Mouse (Mus musculus) midbrain, embryonic 11.5 days (tissue): Measurements from ENCODE around the gene Slc39a2. TPM values are rescaled to one million over a fixed set of nuclear protein-coding genes. Genes with fewer than 3 reads are reported as not detected.

Source experiments
- ATAC-seq: fragments of 200-750 bp; cut with Nextera tagmentation; 2 replicates; pipeline ENCODE4 v1.8.0; 2017; ENCODE audit warnings: moderate TSS enrichment, moderate library complexity; ENCODE audit not compliant: low FRiP score
- DNase-seq: peaks from one replicate; pipeline ENCODE4 v3.0.0; 2015; ENCODE audit warnings: low spot score; ENCODE audit errors: missing footprints
- H3K27ac ChIP-seq: fragments of 300-500 bp; sonication (generic); 2 replicates; pipeline ENCODE4 v1.5.1; 2014; ENCODE audit warnings: low read depth, low read length
- H3K27me3 ChIP-seq: fragments of 300-500 bp; sonication (generic); 2 replicates; pipeline ENCODE4 v1.6.1; 2014; ENCODE audit warnings: mild to moderate bottlenecking, low read length, moderate library complexity, mixed read lengths; ENCODE audit not compliant: control insufficient read depth, insufficient read depth
- H3K36me3 ChIP-seq: fragments of 300-500 bp; sonication (generic); 2 replicates; pipeline ENCODE4 v1.6.1; 2014; ENCODE audit warnings: mild to moderate bottlenecking, low read length, moderate library complexity, mixed read lengths; ENCODE audit not compliant: control insufficient read depth, insufficient read depth
- H3K4me1 ChIP-seq: fragments of 300-500 bp; sonication (generic); 2 replicates; pipeline ENCODE4 v1.6.1; 2014; ENCODE audit warnings: low read length; ENCODE audit not compliant: control insufficient read depth, insufficient read depth
- H3K4me2 ChIP-seq: fragments of 300-500 bp; sonication (generic); 2 replicates; pipeline ENCODE4 v1.6.1; 2014; ENCODE audit warnings: mild to moderate bottlenecking, moderate library complexity
- H3K4me3 ChIP-seq: fragments of 300-500 bp; sonication (generic); 2 replicates; pipeline ENCODE4 v1.5.1; 2014; ENCODE audit warnings: low read depth, low read length
- H3K9ac ChIP-seq: fragments of 300-500 bp; sonication (generic); 2 replicates; pipeline ENCODE4 v1.6.1; 2014; ENCODE audit warnings: low read length
- H3K9me3 ChIP-seq: fragments of 300-500 bp; sonication (generic); 2 replicates; pipeline ENCODE4 v1.6.1; 2016; ENCODE audit warnings: low read length; ENCODE audit not compliant: control insufficient read depth
- WGBS: fragments of 180-500 bp; shearing (Covaris S2); extraction: QIAGEN DNeasy Blood & Tissue Kit; methylation state at CpG from one replicate; pipeline ENCODE4 v1.1.7; 2014; 5-methylcytosine and 5-hydroxymethylcytosine counted together
- polyA plus RNA-seq: library from polyadenylated mRNA; unstranded; fragments of >200 nt; fragmentation: Nextera tagmentation; extraction: Ambion mirVana; gene quantifications from 2 replicates; pipeline ENCODE4 v1.2.1, GENCODE M21; 2014

Slc39a2 gene
- polyA plus RNA-seq, 1 experiment from 2014 or later: 0.41 TPM

DNA sequence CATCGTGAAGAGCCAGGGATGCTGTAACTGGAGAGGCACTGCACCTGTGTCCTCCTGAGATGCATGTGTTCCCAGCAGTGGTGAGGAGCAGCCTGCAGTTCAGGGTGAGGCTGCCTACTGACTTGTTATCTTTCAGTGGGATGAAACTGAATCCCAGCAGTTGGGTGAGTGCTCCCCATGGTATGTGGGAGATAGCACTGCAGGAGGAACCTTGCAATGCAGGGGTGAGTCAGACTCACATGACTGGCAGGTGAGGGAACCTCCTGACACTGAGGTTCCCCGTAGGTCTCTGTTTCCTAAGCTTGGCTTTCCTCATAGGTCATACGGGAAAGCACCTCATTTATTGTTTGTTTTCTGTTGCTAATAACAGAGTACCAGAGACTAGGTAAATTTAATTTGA, 15.2 kb upstream of the Slc39a2 start:
- H3K9ac ChIP-seq: no peak overlapping the region
- no peak for ATAC-seq
- no peak overlapping the region for H3K4me3 ChIP-seq
- H3K27ac ChIP-seq: no peak overlapping the region
- H3K9me3 ChIP-seq: no peaks in the 10 kb centered on the region
- H3K4me2 ChIP-seq: no peak overlapping the region
- H3K27me3 ChIP-seq: no peaks in the 10 kb centered on the region
- peak; percentile 14 for DNase-seq
- 85% methylated on average over 3 of the region's 3 CpGs for WGBS
- no peaks in the 10 kb centered on the region for H3K36me3 ChIP-seq
- H3K4me1 ChIP-seq: no peaks in the 10 kb centered on the region

DNA sequence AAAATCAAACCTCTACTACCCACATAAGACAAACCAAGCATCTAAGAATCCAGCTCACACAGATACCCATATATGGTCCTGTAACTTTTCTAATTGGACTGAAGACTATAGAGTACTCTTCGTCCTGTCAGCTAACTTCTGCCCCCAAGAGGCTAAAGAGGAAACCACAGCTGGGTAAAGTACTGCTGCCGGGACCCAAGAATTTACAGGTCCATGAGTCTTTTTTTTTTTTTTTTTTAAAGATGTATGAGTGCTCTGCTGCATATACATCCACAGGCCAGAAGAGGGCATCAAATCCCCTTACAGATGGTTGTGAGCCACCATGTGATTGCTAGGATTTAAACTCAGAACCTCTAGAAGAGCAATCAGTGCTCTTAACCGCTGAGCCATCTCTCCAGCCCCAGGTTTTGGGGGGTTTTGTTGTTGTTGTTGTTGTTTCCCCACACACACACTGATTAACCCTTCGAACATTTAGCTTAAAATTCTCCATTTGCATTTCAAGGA, 9.1 kb upstream of the Slc39a2 start:
- peak; percentile 43 for ATAC-seq
- peak overlapping the region; percentile 74 for H3K4me3 ChIP-seq
- peaks cover 10% of the 10 kb centered on the region for H3K4me1 ChIP-seq
- H3K27ac ChIP-seq: peak overlapping the region; percentile 75; the same call in 1 of the 2 replicates
- peaks cover 8% of the 10 kb centered on the region for H3K36me3 ChIP-seq
- DNase-seq: peak; percentile 93
- no peaks in the 10 kb centered on the region for H3K9me3 ChIP-seq
- 4% methylated on average over 4 of the region's 4 CpGs for WGBS
- H3K27me3 ChIP-seq: no peaks in the 10 kb centered on the region
- peak overlapping the region; percentile 68; the same call in 1 of the 2 replicates for H3K9ac ChIP-seq
- peak overlapping the region; percentile 92 for H3K4me2 ChIP-seq

GRCm38 (mm10) chr14:51884031-51884544, 8.6 kb upstream of the Slc39a2 start:
- H3K27ac ChIP-seq: peak overlapping the region; percentile 75
- H3K4me2 ChIP-seq: peak overlapping the region; percentile 92
- H3K4me3 ChIP-seq: peak overlapping the region; percentile 74
- peaks cover 10% of the 10 kb centered on the region for H3K4me1 ChIP-seq
- no peak; the same call in none of the 2 replicates for ATAC-seq
- peak overlapping the region; percentile 68 for H3K9ac ChIP-seq
- 3% methylated on average over 14 of the region's 14 CpGs for WGBS
- DNase-seq: peak; percentile 92
- H3K27me3 ChIP-seq: no peaks in the 10 kb centered on the region
- H3K36me3 ChIP-seq: peaks cover 9% of the 10 kb centered on the region
- H3K9me3 ChIP-seq: no peaks in the 10 kb centered on the region

GRCm38 (mm10) chr14:51884598-51885331, 7.9 kb upstream of the Slc39a2 start, which contains the start of gene Mettl17:
TSS of gene Mettl17 (plus strand) at chr14:51884842.
- H3K9me3 ChIP-seq: no peaks in the 10 kb centered on the region
- H3K36me3 ChIP-seq: peaks cover 15% of the 10 kb centered on the region
- peak within 1 kb of the TSS; percentile 74 for H3K4me3 ChIP-seq
- peak within 1 kb of the TSS; percentile 68 for H3K9ac ChIP-seq
- WGBS: under 1% methylated on average over 43 of the region's 43 CpGs
- ATAC-seq: peak; percentile 96
- H3K4me1 ChIP-seq: peaks cover 10% of the 10 kb centered on the region
- peak; percentile 99 for DNase-seq
- H3K27ac ChIP-seq: peak within 1 kb of the TSS; percentile 75
- no peaks in the 10 kb centered on the region for H3K27me3 ChIP-seq
- peak within 1 kb of the TSS; percentile 92 for H3K4me2 ChIP-seq

GRCm38 (mm10) chr14:51886051-51886450, 6.6 kb upstream of the Slc39a2 start:
- H3K4me2 ChIP-seq: peak overlapping the region; percentile 92; the same call in 1 of the 2 replicates
- no peak overlapping the region for H3K27ac ChIP-seq
- no peaks in the 10 kb centered on the region for H3K27me3 ChIP-seq
- WGBS: 48% methylated on average over 6 of the region's 6 CpGs
- no peak for DNase-seq
- no peak for ATAC-seq
- peaks cover 10% of the 10 kb centered on the region for H3K4me1 ChIP-seq
- peak overlapping the region; percentile 74; the same call in 1 of the 2 replicates for H3K4me3 ChIP-seq
- H3K9me3 ChIP-seq: no peaks in the 10 kb centered on the region
- no peak overlapping the region for H3K9ac ChIP-seq
- H3K36me3 ChIP-seq: peaks cover 19% of the 10 kb centered on the region

- WGBS: 88% methylated on average over 6 of the region's 6 CpGs
- H3K9ac ChIP-seq: no peak overlapping the region
- no peak for DNase-seq
- H3K27me3 ChIP-seq: no peaks in the 10 kb centered on the region
- no peaks in the 10 kb centered on the region for H3K9me3 ChIP-seq
- H3K4me1 ChIP-seq: peaks cover 10% of the 10 kb centered on the region
- ATAC-seq: no peak
- peaks cover 30% of the 10 kb centered on the region for H3K36me3 ChIP-seq
- no peak overlapping the region for H3K4me2 ChIP-seq
- H3K27ac ChIP-seq: no peak overlapping the region
- no peak overlapping the region for H3K4me3 ChIP-seq
Measured at GRCm38 (mm10) chr14:51889833-51890232, 2.9 kb upstream of the Slc39a2 start.

DNA sequence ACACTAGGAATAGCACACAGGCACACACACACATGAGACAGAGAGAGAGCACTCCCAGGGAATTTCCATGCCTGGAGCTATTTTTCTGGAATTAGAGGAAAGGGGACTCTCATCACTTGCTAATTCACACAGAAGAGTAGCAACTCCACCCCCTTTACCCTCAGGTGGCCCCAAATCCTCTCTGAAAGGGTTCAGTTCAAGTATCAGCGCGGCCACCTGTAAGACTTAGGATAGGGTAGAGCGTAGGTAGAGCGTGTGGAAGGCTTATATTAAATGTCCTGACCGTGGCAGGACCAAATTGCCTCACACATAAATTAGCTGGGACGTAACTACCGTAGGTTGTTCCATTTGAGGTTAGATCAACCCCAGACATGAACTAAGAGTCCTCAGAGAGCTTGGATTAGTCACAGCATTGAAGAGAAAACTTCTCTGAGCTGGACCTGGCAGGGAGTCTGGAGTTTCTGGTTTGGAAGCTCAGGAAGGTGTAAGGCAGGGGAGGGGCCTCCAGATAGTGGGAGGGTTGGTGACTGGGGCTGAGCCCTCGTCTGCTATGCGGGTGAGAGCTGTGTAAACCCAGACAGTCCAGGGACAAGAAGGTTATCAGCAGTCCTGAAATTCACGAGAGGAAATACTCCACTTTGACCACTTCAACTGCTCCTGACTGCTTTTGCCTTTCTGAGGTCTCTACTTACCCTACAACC, 555 bp downstream of the Slc39a2 start:
- ATAC-seq (no peak), DNase-seq (no peak)
- no peak overlapping the region for H3K27ac ChIP-seq
- no peak overlapping the region for H3K9ac ChIP-seq
- 21% methylated on average over 10 of the region's 10 CpGs for WGBS
- peaks cover 24% of the 10 kb centered on the region for H3K36me3 ChIP-seq
- H3K4me3 ChIP-seq: no peak overlapping the region
- H3K27me3 ChIP-seq: no peaks in the 10 kb centered on the region
- no peak overlapping the region for H3K4me2 ChIP-seq
- H3K4me1 ChIP-seq: no peaks in the 10 kb centered on the region
- no peaks in the 10 kb centered on the region for H3K9me3 ChIP-seq

DNA sequence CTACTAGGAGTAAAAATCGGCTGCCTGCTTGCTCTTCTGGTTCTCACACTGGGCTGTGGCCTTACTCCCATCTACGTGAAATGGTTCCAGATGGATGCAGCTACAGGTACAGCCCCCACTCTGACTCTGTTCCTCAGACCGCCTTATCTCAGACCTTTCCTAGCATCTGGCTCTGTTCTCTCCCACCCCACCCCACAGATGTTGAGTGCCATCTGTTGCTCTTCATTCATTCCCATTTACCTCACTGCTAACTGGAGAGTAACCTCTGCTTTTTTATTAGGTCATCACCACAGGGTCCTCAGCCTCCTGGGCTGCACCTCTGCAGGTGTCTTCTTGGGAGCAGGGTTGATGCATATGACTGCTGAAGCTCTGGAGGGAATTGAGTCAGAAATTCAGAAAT, 1.1 kb downstream of the Slc39a2 start:
- Histone ChIP-seq H3K4me2 (no peak overlapping the region), H3K9ac (no peak overlapping the region), H3K4me3 (no peak overlapping the region), H3K9me3 (no peaks in the 10 kb centered on the region), H3K36me3 (peaks cover 22% of the 10 kb centered on the region; the same call in 1 of the 2 replicates), H3K27me3 (no peaks in the 10 kb centered on the region), H3K4me1 (no peaks in the 10 kb centered on the region), H3K27ac (no peak overlapping the region)
- DNase-seq (no peak), ATAC-seq (no peak)
- 53% methylated on average over 3 of the region's 3 CpGs for WGBS

DNA sequence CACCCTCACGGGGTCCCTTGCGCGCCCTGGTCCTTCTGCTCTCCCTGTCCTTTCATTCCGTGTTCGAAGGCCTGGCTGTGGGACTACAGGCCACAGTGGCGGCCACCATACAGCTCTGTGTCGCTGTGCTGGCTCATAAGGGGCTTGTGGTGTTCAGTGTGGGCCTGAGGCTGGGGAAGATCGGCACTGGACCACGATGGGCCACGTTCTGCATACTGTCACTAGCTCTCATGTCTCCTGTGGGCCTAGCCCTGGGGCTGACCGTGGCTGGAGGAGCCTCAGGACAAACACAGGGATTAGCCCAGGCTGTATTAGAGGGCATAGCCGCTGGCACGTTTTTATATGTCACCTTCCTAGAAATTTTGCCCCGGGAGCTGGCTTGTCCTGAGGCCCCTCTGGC, 2.4 kb downstream of the Slc39a2 start:
- no peak for ATAC-seq

More for the DNA sequence above, 2.4 kb downstream of the Slc39a2 start:
- Histone ChIP-seq H3K9me3 (no peaks in the 10 kb centered on the region), H3K27ac (no peak overlapping the region), H3K4me2 (no peak overlapping the region), H3K4me3 (no peak overlapping the region), H3K9ac (no peak overlapping the region), H3K27me3 (no peaks in the 10 kb centered on the region), H3K36me3 (peaks cover 14% of the 10 kb centered on the region; the same call in 1 of the 2 replicates), H3K4me1 (no peaks in the 10 kb centered on the region)
- WGBS: 77% methylated on average over 14 of the region's 14 CpGs
- DNase-seq: no peak
